Mouse (Mus musculus) embryonic facial prominence, embryonic 12.5 days (tissue): ENCODE results near the gene Mapk10. TPM values are rescaled to one million over a fixed set of nuclear protein-coding genes. Genes with fewer than 3 reads are reported as not detected.
A peak's percentile ranks its signal among the peaks of the same experiment; 100 is the strongest.

Source experiments
- ATAC-seq: fragments of 200-750 bp; cut with Nextera tagmentation; 2 replicates; pipeline ENCODE4 v1.8.0; 2017; ENCODE audit not compliant: insufficient number of reproducible peaks, insufficient read depth, low FRiP score, low TSS enrichment
- H3K27ac ChIP-seq: fragments of 300-500 bp; sonication (generic); 2 replicates; pipeline ENCODE4 v1.5.1; 2016; ENCODE audit warnings: mild to moderate bottlenecking
- H3K27me3 ChIP-seq: fragments of 300-500 bp; sonication (generic); 2 replicates; pipeline ENCODE4 v1.6.1; 2016; ENCODE audit warnings: mild to moderate bottlenecking, moderate library complexity
- H3K36me3 ChIP-seq: fragments of 300-500 bp; sonication (generic); 2 replicates; pipeline ENCODE4 v1.6.1; 2016; ENCODE audit warnings: mild to moderate bottlenecking
- H3K4me1 ChIP-seq: fragments of 300-500 bp; sonication (generic); 2 replicates; pipeline ENCODE4 v1.6.1; 2016
- H3K4me2 ChIP-seq: fragments of 300-500 bp; sonication (generic); replicated peaks from 2 replicates; pipeline ENCODE4 v1.6.1; 2016; ENCODE audit warnings: mild to moderate bottlenecking, moderate library complexity
- H3K4me3 ChIP-seq: fragments of 300-500 bp; sonication (generic); 2 replicates; pipeline ENCODE4 v1.5.1; 2016; ENCODE audit warnings: mild to moderate bottlenecking
- H3K9ac ChIP-seq: fragments of 300-500 bp; sonication (generic); 2 replicates; pipeline ENCODE4 v1.6.1; 2016; ENCODE audit warnings: mild to moderate bottlenecking, moderate library complexity
- H3K9me3 ChIP-seq: fragments of 300-500 bp; sonication (generic); 2 replicates; pipeline ENCODE4 v1.6.1; 2016; ENCODE audit warnings: mild to moderate bottlenecking, moderate library complexity
- WGBS: fragments of 180-500 bp; shearing (Covaris S2); methylation state at CpG from one replicate; pipeline ENCODE4 v1.1.7; 2016; 5-methylcytosine and 5-hydroxymethylcytosine counted together
- polyA plus RNA-seq: library from polyadenylated mRNA; unstranded; fragments of >200 nt; fragmentation: Nextera tagmentation; extraction: Ambion mirVana; gene quantifications from 2 replicates; pipeline ENCODE4 v1.2.1, GENCODE M21; 2016

The Mapk10 gene
- polyA plus RNA-seq, 1 experiment from 2014 or later: 6.1 TPM

DNA sequence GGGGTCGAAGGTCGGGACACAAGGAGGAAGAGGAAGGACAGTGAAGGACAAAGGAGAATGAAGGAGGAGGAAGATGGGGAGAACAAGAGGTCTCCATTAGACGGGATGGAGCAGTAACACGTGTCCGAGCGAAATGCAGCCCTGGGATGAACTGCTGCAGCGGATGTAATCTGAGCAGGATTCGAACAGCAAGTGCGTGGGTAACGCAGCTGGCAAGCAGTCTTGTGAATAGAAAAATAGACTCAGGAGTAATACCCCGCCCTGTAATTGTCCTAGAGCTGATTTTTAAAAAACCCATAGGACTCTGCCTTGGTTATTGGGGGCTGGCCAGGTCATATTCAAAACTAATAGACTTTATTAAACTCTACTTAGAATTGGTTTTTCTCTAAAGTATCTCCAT, 213.2 kb downstream of the Mapk10 start:
- no peaks in the 10 kb centered on the region for H3K9me3 ChIP-seq
- no peaks in the 10 kb centered on the region for H3K27me3 ChIP-seq
- no peaks in the 10 kb centered on the region for H3K36me3 ChIP-seq
- WGBS: 82% methylated on average over 11 of the region's 11 CpGs
- H3K4me2 ChIP-seq: no peak overlapping the region
- ATAC-seq: no peak
- H3K27ac ChIP-seq: no peak overlapping the region
- no peak overlapping the region for H3K9ac ChIP-seq
- 0 out of 2 replicates have a peak, but pooled peaks cover 4% of the 10 kb centered on the region for H3K4me1 ChIP-seq
- H3K4me3 ChIP-seq: no peak overlapping the region

DNA sequence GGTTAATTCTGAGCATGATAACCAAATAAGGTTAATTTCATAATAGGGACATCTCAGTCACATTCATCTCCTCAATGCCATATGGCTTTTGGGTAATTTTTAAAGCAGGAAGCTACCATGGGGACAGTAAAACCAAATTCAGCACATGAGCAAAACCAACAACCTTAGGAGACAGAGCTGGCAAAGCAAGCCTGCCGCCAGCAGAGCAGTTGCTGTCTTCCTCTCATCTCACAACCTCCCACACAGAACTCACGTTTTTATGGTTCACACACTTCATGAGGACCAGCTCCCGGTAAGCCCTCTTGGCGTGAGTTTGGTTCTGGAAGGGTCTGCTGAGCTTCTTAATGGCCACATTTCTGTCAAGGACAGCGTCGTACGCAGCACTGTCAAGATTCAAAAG, 214.8 kb downstream of the Mapk10 start:
- H3K4me3 ChIP-seq: no peak overlapping the region
- no peaks in the 10 kb centered on the region for H3K9me3 ChIP-seq
- H3K4me1 ChIP-seq: no peaks in the 10 kb centered on the region
- 90% methylated on average over 7 of the region's 7 CpGs for WGBS
- no peaks in the 10 kb centered on the region for H3K27me3 ChIP-seq
- H3K36me3 ChIP-seq: no peaks in the 10 kb centered on the region
- ATAC-seq: no peak
- no peak overlapping the region for H3K27ac ChIP-seq
- H3K9ac ChIP-seq: no peak overlapping the region
- no peak overlapping the region for H3K4me2 ChIP-seq

DNA sequence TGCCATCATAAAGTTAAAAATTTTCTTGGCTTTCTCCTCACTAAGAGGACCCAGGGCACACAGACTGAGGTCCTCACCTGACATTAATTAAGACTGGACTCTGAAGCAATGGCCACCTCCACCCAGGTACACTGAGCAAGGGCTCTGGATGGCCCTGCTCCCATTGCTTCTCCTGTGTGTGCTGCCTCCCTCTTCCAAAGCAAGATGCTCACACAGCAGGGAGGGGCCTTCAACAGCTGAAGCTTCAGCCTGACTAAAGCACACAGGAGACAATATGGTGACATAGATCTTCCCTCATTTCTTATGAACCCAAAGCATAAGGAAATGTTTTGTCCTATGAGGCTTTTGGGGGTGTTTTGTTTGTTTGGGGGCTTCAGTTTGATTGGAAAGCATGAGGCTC, 215.2 kb downstream of the Mapk10 start:
- Histone ChIP-seq H3K27me3 (no peaks in the 10 kb centered on the region), H3K36me3 (no peaks in the 10 kb centered on the region), H3K9me3 (no peaks in the 10 kb centered on the region), H3K4me3 (no peak overlapping the region), H3K4me2 (no peak overlapping the region), H3K27ac (no peak overlapping the region), H3K4me1 (no peaks in the 10 kb centered on the region), H3K9ac (no peak overlapping the region)
- ATAC-seq: no peak

DNA sequence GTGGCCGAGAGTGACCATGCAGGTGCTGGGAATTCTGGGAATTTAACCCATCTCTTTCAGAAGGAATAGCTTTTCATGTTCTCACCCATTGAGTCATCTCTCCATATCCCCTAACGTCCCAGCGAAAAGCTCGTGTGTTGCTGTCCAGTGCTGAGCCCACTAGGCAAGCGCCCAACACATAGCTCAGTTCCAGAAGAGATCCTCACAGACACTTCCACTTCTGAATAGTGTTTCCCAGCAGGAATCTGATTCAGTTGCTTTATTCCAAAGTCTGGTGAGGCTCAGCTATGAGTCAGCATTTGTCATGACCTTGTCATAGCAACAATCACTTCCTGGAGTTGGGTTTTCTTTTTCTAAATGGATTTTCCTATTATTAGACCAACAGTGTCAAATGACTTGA, 217.2 kb downstream of the Mapk10 start:
- H3K9ac ChIP-seq: no peak overlapping the region
- no peak overlapping the region for H3K27ac ChIP-seq
- 88% methylated on average over 5 of the region's 5 CpGs for WGBS
- no peak overlapping the region for H3K4me3 ChIP-seq
- no peaks in the 10 kb centered on the region for H3K36me3 ChIP-seq
- no peak for ATAC-seq
- no peaks in the 10 kb centered on the region for H3K4me1 ChIP-seq
- no peaks in the 10 kb centered on the region for H3K27me3 ChIP-seq
- no peaks in the 10 kb centered on the region for H3K9me3 ChIP-seq
- H3K4me2 ChIP-seq: no peak overlapping the region

DNA sequence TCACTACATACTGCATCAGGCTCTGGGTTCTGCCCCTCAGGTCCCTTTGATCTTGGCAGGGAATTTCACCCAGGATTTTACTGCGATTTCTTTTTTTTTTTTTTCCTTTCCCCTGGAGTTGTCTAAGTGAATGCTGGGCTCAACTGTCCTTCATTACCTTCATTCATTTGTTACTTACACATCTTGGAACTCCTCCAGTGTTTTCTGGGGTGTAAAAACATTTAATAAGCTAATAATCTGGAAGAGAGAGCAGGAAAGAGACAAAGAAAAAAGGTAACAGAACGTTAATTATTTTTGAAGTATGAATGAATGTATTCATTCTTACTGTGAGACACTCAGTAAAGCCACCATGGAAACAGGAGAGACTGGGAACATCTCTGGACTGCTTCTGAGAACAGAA, 219.4 kb downstream of the Mapk10 start:
- no peaks in the 10 kb centered on the region for H3K4me1 ChIP-seq
- WGBS: 75% methylated on average over 2 of the region's 2 CpGs
- H3K4me3 ChIP-seq: no peak overlapping the region
- no peak overlapping the region for H3K27ac ChIP-seq
- no peaks in the 10 kb centered on the region for H3K36me3 ChIP-seq
- H3K9me3 ChIP-seq: no peaks in the 10 kb centered on the region
- H3K27me3 ChIP-seq: no peaks in the 10 kb centered on the region
- no peak overlapping the region for H3K9ac ChIP-seq
- no peak for ATAC-seq
- no peak overlapping the region for H3K4me2 ChIP-seq

DNA sequence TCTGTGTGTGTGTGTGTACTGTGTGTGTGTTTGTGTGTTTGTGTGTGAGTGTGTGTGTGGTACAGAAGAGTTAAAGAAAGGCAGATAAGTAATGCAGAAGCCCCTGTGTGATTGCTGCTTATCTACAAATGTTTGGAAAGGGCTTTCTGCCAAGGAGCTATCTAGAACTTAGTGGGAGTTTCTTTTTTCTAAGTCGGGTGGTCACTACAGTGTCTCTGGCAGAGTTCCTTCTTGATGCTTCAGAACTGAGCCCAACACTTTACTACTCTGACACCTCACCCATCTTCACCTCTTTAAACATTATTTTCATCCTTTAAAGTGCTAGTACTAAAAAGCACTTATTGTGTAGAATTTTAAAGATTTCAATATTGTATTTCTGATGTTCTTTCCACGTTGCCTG, 232.8 kb downstream of the Mapk10 start:
- H3K36me3 ChIP-seq: no peaks in the 10 kb centered on the region
- H3K9me3 ChIP-seq: no peaks in the 10 kb centered on the region
- no peak overlapping the region for H3K4me3 ChIP-seq
- H3K4me1 ChIP-seq: no peaks in the 10 kb centered on the region
- H3K27me3 ChIP-seq: no peaks in the 10 kb centered on the region
- no peak overlapping the region for H3K27ac ChIP-seq
- ATAC-seq: no peak
- no peak overlapping the region for H3K9ac ChIP-seq
- 83% methylated on average over 2 of the region's 2 CpGs for WGBS
- H3K4me2 ChIP-seq: no peak overlapping the region

DNA sequence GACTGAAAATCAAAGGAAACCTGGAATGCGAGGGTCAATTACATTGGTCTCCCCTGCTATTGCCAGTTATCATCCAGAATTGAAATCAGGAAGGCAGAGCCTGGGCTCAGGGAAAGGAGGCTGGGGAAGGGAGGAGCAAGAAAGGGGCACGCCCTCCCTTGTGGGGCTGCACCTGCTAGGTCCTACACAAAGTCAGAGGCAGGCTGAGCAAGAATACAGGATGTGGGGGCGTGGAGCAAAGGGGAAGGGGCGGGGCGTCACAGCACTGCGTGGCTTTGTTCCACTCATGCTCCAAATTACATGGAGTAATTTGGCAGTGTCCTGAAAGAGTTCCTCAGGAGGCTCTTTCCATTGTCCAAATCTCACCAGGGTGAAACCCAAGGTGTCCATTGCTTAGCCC, 234.0 kb downstream of the Mapk10 start:
- H3K27ac ChIP-seq: no peak overlapping the region
- H3K9ac ChIP-seq: no peak overlapping the region
- H3K27me3 ChIP-seq: no peaks in the 10 kb centered on the region
- no peaks in the 10 kb centered on the region for H3K36me3 ChIP-seq
- H3K9me3 ChIP-seq: no peaks in the 10 kb centered on the region
- H3K4me2 ChIP-seq: no peak overlapping the region
- no peaks in the 10 kb centered on the region for H3K4me1 ChIP-seq
- H3K4me3 ChIP-seq: no peak overlapping the region
- ATAC-seq: no peak
- 44% methylated on average over 6 of the region's 6 CpGs for WGBS

DNA sequence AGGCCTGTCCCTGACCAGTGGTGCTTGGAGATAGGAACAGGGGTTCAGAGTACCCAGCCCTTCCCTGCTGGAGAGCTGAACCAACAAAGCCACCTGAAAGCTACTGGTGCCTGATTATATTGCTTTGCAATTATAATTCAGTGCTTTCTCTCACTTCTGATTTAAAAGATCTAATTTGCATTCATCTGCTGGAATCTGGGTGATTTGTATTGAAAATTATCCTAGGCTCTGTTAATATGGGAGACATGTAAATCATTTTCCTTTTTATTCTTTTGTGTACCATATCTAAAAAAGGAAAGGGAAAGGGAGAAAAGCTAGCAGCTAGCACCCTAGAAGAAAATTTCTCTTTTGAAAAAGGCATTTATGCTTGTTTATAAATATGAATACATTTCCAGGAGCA, 234.6 kb downstream of the Mapk10 start:
- H3K36me3 ChIP-seq: no peaks in the 10 kb centered on the region
- no peak overlapping the region for H3K9ac ChIP-seq
- H3K4me3 ChIP-seq: no peak overlapping the region
- no peaks in the 10 kb centered on the region for H3K9me3 ChIP-seq
- H3K4me1 ChIP-seq: no peaks in the 10 kb centered on the region
- no peak overlapping the region for H3K4me2 ChIP-seq
- no peaks in the 10 kb centered on the region for H3K27me3 ChIP-seq
- H3K27ac ChIP-seq: no peak overlapping the region
- no peak for ATAC-seq

DNA sequence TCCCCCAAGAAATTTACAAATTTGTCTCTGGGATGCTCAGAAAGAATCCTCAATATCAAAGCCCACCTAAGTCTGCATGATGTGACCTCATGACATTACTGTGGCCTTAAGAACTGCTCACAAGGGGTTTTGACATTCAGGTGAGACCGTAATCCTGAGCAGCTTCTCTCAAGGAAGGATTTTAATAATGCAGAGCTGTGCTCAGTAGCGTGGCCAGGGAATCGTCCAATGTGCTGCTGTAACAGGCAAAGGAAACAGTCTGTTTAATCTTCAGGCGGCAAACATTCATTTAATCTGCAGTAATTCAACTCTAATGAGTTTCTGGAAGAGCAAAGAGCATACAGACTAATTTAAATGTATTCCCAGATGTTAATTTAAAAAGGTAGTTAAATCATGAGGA, 236.7 kb downstream of the Mapk10 start:
- 65% methylated on average over 4 of the region's 4 CpGs for WGBS
- ATAC-seq: no peak
- H3K27ac ChIP-seq: no peak overlapping the region

DNA sequence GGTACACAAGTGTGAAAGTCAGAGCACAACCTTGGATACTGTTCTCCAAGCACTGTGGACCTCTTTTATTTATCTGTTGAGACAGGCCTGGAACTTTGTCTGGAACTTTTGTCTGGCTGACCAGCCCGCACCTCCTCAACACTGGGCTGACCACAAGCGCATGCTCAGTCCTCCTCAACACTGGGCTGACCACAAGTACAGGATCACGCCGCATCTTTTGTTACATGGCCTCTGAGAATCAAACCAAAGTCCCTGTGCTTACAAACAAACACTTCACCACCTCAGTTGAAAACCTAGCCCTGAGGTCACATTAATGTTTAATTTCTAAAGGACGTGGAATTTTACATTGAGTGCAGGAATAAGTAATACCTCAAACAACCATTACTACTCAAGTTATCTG, 246.7 kb downstream of the Mapk10 start:
- no peak overlapping the region for H3K4me2 ChIP-seq
- H3K9me3 ChIP-seq: no peaks in the 10 kb centered on the region
- no peaks in the 10 kb centered on the region for H3K27me3 ChIP-seq
- no peaks in the 10 kb centered on the region for H3K36me3 ChIP-seq
- H3K27ac ChIP-seq: no peak overlapping the region
- no peak for ATAC-seq
- no peak overlapping the region for H3K4me3 ChIP-seq
- no peaks in the 10 kb centered on the region for H3K4me1 ChIP-seq
- no peak overlapping the region for H3K9ac ChIP-seq
- 95% methylated on average over 5 of the region's 5 CpGs for WGBS

More for the DNA sequence above, 236.7 kb downstream of the Mapk10 start:
- Histone ChIP-seq H3K27me3 (no peaks in the 10 kb centered on the region), H3K36me3 (no peaks in the 10 kb centered on the region), H3K4me2 (no peak overlapping the region), H3K9me3 (no peaks in the 10 kb centered on the region), H3K9ac (no peak overlapping the region), H3K4me1 (no peaks in the 10 kb centered on the region), H3K4me3 (no peak overlapping the region)

DNA sequence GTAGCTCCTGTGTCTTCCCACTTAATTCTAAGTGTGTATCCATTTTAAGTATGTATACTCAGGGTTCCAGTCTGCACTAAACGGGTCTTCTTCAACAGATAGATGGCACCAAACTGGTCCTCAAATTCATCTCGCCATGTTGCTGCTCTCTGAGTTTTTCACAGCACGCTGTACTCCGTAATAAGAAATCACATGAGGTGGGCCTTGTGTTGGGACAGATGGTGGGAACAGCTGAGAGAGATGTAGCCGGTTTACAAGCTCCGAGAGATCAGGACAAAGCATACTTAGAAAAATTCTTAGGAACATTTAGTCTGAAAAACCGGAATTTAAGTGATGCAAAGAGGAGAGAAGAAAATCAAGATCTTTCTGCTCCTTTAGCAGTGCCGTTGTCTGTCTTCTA, 257.7 kb downstream of the Mapk10 start:
- no peak overlapping the region for H3K4me3 ChIP-seq
- no peak overlapping the region for H3K4me2 ChIP-seq
- H3K9ac ChIP-seq: no peak overlapping the region
- H3K27ac ChIP-seq: no peak overlapping the region
- H3K36me3 ChIP-seq: no peaks in the 10 kb centered on the region
- H3K4me1 ChIP-seq: no peaks in the 10 kb centered on the region
- no peaks in the 10 kb centered on the region for H3K27me3 ChIP-seq
- H3K9me3 ChIP-seq: no peaks in the 10 kb centered on the region
- no peak for ATAC-seq
- WGBS: 80% methylated on average over 8 of the region's 8 CpGs

DNA sequence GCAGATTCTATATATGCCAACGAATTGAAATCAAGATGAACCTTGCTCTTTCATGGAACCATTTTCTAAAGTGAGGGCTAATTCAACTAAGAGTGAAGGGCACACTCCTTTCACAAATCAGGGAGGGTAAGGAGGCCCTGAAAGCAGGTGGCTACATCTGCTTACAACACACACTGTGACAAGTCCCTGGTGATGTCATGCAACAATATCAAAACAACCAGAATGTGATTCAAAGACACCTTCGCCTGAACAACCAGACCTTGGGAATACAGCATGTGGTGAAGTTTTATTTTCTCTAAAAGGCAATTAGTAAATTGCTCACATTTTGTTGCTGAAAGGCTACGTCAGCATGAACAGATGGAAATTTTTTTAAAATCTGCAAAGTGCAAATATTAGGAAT, 258.2 kb downstream of the Mapk10 start:
- Histone ChIP-seq H3K36me3 (no peaks in the 10 kb centered on the region), H3K9me3 (no peaks in the 10 kb centered on the region), H3K4me2 (no peak overlapping the region), H3K27me3 (no peaks in the 10 kb centered on the region), H3K9ac (no peak overlapping the region), H3K4me3 (no peak overlapping the region), H3K4me1 (no peaks in the 10 kb centered on the region), H3K27ac (no peak overlapping the region)
- WGBS: 72% methylated on average over 3 of the region's 3 CpGs
- ATAC-seq: no peak

DNA sequence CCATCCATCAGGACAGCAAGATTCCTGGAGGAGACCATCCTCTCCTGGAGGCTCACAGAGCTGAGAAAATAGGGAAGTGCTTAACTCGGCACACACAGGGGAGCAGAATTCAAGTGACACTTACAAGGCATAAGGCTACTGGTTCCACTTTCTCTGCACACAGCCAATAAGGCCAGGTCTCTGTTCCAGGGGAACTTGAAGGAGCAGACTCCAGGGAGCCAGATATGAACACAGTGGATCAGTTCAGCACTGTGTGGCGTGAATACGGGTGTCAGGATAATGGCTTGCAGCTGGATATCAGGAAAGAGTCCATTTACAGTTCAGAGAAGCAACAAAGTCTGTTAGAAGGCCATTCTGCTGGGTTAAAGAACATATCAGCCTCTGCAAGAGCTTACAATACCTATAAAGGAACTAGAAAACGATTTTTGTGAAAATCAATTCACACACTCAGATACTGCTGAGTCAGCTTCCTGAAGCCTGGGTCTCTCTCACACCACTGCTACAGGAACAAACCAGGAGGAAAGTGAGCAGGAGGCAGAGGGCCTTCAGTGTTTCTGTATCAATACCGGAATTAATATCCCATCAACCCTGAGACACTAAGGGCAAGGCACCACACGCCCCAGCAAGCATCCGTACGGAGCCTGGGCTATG, 263.9 kb downstream of the Mapk10 start:
- peak overlapping the region; percentile 43; the same call in 1 of the 2 replicates for H3K27ac ChIP-seq
- H3K9ac ChIP-seq: no peak overlapping the region
- H3K9me3 ChIP-seq: no peaks in the 10 kb centered on the region
- WGBS: 48% methylated on average over 8 of the region's 8 CpGs
- no peaks in the 10 kb centered on the region for H3K36me3 ChIP-seq
- no peak overlapping the region for H3K4me2 ChIP-seq
- no peaks in the 10 kb centered on the region for H3K27me3 ChIP-seq
- no peak overlapping the region for H3K4me3 ChIP-seq
- H3K4me1 ChIP-seq: no peaks in the 10 kb centered on the region
- ATAC-seq: no peak
